Mouse (Mus musculus) left cerebral cortex, postnatal 10 days (tissue): ENCODE measurements around the gene 6430548M08Rik. TPM values are rescaled to one million over a fixed set of nuclear protein-coding genes. Genes with fewer than 3 reads are reported as not detected.

Experiments used
- DNase-seq, 2 experiments: peaks; one replicate each; pipeline ENCODE4 v3.0.0; 2021 to 2022; ENCODE audit warnings: low spot score in 2 of 2, mixed read lengths in 1 of 2; ENCODE audit errors: extremely low spot score in 1 of 2
- intact Hi-C: fragments of 180-260 bp; cut with DNase I; formaldehyde crosslinking; loops from one replicate; pipeline ENCODE4 v1.15.1; 2025
- total RNA-seq, 2 experiments: library from RNA; stranded (reverse); gene quantifications; 2 replicates each; pipeline ENCODE4 v1.2.3; 2021

6430548M08Rik gene
- total RNA-seq, 2 experiments from 2014 or later = 105 TPM

DNA sequence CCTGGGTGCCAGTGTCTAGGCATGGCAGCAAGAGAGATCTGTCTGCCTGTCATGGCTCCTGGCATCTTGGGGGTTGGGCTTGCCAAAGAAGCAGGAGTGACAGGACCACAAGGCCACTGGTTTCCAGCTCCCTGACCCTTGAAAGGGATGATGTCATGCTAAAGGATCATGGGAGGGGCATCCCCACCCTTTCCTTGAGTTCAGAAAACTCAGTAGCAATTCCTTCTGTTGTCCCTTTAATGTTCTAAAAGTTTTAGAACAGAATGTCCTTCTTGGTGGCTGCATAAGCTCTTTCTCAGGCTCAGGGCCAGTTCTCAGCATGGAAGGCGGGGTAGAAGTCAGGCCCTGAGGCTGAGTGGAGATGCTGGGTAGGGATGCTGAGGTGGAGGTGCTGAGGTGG, 59.2 kb downstream of the 6430548M08Rik start:
- DNase-seq = no peak
- intact Hi-C loops = loop anchor here (10.0 kb wide), 1 partner anchor 92 kb away; no protein-coding TSS in a partner anchor

GRCm38 (mm10) chr8:120174606-120175005, 60.7 kb downstream of the 6430548M08Rik start:
- intact Hi-C loops = loop anchor here (5.0 to 10.0 kb wide), 3 partner anchors 43 to 433 kb away; no protein-coding TSS in a partner anchor
- no peak for DNase-seq

- intact Hi-C loops = loop anchor here (5.0 to 10.0 kb wide), 3 partner anchors 41 to 431 kb away; no protein-coding TSS in a partner anchor
- no peak for DNase-seq
Measured at GRCm38 (mm10) chr8:120176605-120177004, 62.7 kb downstream of the 6430548M08Rik start.

DNA sequence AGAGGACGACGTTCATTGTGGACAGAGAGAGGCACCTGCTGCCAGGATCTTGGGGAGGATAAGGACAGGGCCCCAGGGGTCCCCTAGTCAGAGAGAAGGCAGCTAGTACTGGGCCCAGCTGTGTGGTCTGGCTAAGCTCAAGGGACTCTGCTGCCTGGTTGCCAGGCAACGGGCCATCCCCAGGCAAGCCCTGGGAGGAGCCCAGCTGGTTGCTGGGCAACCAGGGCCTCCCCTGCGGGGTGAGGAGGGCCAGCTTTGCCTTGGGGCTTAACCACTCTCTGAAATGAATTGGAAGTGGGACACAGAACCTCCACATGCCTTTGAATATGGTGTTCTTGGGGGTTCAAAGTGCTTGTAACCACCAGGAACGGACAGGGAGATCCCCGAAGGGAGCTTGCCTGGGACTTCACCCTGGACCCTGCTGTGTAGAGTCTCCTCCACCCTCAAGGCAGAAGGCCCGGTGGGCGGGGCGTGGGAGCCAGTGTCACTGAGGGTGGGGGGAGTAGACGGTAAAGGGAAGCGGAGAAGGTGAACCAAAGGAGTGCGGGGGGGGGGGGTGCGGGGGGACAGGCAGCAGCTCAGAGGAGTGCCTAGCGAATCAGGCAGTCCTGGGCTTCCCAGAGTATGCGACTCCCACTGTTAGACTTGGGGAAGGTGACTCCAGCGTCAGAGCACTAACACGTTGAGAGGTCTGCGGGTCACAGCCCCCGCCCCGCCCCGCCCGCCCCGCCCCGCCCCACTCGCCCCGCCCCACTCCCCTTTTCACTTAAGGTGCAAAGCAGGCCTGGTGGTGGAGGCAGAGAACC, 63.6 kb downstream of the 6430548M08Rik start, which contains the start of gene Fam92b:
TSS of gene Fam92b (minus strand) at position 149 of the 806 bp plus-strand sequence.
- DNase-seq = peak; percentile 58 to 85
- intact Hi-C loops = loop anchor here (5.0 to 10.0 kb wide), 3 partner anchors 40 to 430 kb away; no protein-coding TSS in a partner anchor

DNA sequence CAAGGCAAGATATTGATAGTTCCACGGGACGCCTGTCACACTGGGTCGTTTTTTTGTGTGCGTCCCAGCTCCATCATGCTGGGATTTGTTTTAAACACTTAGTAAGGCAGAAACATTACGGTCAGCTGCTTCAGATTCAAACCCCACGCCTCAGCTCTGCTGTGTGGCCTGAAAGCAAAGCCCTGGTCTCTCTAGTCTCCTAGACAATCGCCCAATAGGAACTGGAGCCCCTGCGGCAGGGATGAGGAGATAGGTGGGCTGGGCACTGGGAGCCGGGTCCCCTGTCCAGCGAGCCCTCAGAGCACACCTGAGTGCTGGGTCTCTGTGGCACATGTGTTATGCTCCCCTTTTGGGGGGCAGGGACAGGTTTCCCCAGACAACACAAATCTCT, 64.2 kb downstream of the 6430548M08Rik start:
- intact Hi-C loops = loop anchor here (5.0 to 10.0 kb wide), 3 partner anchors 39 to 429 kb away; no protein-coding TSS in a partner anchor
- no peak for DNase-seq

DNA sequence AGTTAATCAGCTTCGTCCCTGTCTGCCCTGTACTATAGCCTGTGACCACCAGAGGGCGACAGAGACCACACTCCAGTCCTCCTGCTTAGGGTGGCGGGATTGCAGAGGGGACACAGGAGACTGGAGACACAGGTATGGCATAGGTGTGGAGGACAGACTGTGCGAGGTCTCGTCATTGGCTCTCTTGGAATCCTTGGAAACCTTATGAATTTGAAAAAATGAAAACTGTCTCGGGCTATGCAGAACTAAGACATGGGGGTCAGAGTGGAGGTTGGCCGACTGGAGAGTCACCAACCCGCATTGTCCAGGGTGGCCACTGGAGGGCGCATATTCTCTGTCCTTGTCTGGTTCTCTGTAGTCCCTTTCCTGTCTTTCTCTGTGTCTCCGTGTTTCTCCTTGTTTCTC, 65.1 kb downstream of the 6430548M08Rik start:
- DNase-seq = peak; percentile 84 to 87
- intact Hi-C loops = loop anchor here (5.0 to 10.0 kb wide), 3 partner anchors 38 to 428 kb away; no protein-coding TSS in a partner anchor

GRCm38 (mm10) chr8:120180445-120180970, 66.6 kb downstream of the 6430548M08Rik start:
- intact Hi-C loops = loop anchor here (10.0 kb wide), 1 partner anchor 104 kb away; no protein-coding TSS in a partner anchor
- no peak for DNase-seq

DNA sequence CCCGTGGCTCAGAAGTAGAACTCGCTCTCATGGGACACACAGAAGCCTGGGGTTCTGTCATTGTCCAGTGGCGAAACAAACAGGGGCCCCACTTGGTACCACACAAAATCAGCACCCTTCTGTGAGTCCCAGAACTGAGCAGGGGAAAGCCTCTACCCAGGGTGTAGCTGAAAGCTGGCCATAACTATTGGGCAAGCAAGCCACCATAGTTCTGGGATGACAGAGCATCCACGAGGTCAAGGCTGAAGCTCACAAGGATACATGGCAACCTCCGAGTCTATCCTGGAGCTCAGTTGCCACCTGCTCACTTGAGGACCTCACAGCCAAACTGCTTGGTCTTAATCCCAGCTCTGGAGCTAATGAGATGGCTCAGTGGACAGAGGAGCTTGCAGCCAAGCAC, 67.3 kb downstream of the 6430548M08Rik start:
- intact Hi-C loops = loop anchor here (10.0 kb wide), 1 partner anchor 104 kb away; no protein-coding TSS in a partner anchor
- no peak for DNase-seq

GRCm38 (mm10) chr8:120181861-120182414, 68.0 kb downstream of the 6430548M08Rik start:
- intact Hi-C loops = loop anchor here (10.0 kb wide), 1 partner anchor 103 kb away; no protein-coding TSS in a partner anchor
- DNase-seq = no peak

GRCm38 (mm10) chr8:120184366-120184765, 70.4 kb downstream of the 6430548M08Rik start:
- no peak for DNase-seq
- intact Hi-C loops = loop anchor here (10.0 kb wide), 1 partner anchor 100 kb away; no protein-coding TSS in a partner anchor

- peak in 1 of 2 experiments; percentile 63 for DNase-seq
- intact Hi-C loops = loop anchor here (10.0 kb wide), 1 partner anchor 100 kb away; no protein-coding TSS in a partner anchor
Measured at GRCm38 (mm10) chr8:120184850-120185792, 71.2 kb downstream of the 6430548M08Rik start.

DNA sequence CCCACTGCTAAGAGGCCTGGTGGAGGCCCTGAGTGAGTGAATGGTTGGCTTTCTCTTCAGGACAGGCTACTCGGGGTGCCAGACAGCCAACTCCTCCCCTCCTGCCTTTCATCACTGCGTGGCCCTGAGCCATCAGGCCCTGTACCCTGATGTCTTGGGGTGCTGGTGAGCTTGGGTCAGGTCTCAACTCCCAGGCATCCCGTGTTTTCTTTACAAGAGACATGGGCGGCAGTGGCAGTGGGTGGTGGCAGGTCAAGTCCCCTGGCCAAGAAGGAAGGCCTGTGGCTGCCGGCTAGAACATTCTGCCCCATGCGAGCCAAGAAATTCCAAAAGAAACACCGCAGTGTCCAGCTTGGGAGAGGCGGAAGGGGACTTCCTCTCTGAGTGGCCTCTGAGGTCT, 72.5 kb downstream of the 6430548M08Rik start:
- intact Hi-C loops = loop anchor here (10.0 kb wide), 1 partner anchor 98 kb away; no protein-coding TSS in a partner anchor
- DNase-seq = peak in 1 of 2 experiments; percentile 56

GRCm38 (mm10) chr8:120188510-120188909, 74.6 kb downstream of the 6430548M08Rik start:
- intact Hi-C loops = loop anchor here (10.0 kb wide), 1 partner anchor 96 kb away; no protein-coding TSS in a partner anchor

GRCm38 (mm10) chr8:120189440-120189839, 75.5 kb downstream of the 6430548M08Rik start:
- peak in 1 of 2 experiments; percentile 30 for DNase-seq
- intact Hi-C loops = loop anchor here (10.0 kb wide), 1 partner anchor 95 kb away; no protein-coding TSS in a partner anchor

More at GRCm38 (mm10) chr8:120188510-120188909, 74.6 kb downstream of the 6430548M08Rik start:
- peak in 1 of 2 experiments; percentile 83 for DNase-seq

DNA sequence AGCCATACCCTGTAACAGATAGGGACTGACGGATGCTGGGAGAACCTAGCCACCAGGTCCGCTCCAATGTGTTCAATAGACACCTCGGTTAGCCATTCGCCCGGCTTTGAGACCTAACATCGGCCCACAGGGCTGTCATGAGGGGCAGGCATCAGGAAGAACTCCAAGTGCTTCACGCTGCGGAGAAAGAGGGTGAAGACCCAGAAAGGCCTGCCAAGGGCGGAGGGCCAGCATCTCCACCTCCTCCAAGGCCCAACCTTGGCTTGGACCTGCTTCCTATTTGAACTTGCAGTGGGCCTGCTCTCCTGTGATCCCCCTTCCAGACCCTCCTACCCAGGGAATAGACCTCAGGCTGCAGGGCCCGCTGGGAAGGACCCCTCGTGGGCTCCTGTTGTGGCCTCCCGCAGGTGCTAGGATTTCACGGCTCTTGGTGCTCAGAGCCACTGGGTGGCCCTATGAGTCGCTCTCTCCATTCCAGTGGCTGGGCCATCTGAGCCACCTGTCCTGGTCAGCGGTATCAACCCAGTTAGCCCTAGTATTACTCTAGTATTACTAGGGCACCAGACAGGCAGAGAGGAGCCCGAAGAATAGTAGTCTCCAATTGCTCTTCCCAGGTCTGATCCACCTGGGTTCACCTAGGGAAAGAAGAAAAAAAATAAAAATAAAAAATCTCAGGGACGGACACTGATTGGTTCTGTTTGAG, 76.3 kb downstream of the 6430548M08Rik start:
- intact Hi-C loops = no loop called here
- peak in 1 of 2 experiments; percentile 39 for DNase-seq

GRCm38 (mm10) chr8:120190810-120191413, 77.0 kb downstream of the 6430548M08Rik start:
- intact Hi-C loops = no loop called here
- peak; percentile 73 to 93 for DNase-seq

DNA sequence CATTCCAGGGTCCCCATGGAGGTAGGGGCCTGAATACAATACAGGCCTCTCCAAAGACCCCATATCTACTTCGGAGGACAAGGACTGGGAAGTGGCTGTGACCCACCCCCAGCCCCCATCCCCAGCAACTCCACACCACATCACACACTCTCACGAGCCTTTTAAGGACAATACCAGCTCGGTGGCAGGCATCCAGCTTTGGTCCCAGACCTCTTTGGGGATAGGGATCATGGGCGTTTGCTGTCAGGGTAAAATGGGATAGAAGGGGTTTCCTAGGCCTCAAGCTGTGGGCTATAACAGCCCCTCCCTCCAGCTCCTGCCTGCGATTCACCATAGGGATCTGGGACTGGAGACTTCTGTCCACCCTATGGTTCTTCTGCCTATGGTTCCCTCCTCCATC, 77.7 kb downstream of the 6430548M08Rik start:
- intact Hi-C loops = no loop called here
- DNase-seq = peak in 1 of 2 experiments; percentile 49
